Mouse (Mus musculus) adrenal gland, postnatal 36 days (tissue): ENCODE measurements at regions not wholly inside any gene's neighbourhood (a gene's known extent, or its start where the extent isn't known, plus 50 kb on each side); places are given as distances from the start of the nearest gene placed in this dataset.

Experiments used
- DNase-seq, 2 experiments: peaks; one replicate each; pipeline ENCODE4 v3.0.0; 2021; ENCODE audit warnings: mixed read lengths in 1 of 2

DNA sequence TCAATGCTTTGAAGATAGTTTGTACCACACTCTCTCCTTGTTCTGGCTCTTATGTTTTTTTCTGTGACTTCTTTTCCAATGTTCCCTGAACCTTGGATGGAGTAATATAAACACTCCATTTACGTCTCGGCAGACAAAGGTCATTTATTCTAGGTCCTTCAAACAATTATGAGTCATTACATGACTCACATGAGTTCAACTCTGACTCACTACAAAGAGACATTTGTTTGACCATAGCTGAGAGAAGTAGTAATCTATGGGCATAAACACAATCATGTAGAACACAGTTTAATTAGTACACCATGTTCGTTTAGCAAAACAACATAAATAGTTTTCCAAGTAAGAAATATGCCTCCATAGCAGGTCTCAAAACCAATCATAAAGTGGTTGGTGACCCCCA, 59.6 kb upstream of the Hmgcll1 start:
- no peak for DNase-seq

DNA sequence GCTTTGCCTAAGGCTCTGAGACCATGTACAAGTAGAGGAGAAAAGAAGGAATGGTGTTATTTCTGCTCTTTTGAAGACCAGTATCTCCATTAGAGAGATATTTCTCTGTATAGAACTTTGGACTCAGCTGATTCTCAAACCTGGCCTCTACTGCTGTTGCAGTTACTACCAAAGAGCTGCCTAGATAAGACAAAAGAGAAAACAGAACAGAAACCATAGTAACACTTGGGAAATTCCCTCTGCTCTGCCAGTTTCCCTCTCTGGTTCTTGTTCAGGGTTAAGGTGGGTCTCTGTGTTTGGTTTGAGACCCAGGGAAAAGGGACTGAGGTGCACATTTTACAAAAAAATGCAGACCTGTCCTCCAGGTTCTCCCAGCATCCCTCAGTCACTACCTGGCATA, 58.3 kb upstream of the Hmgcll1 start:
- DNase-seq, result no peak

DNA sequence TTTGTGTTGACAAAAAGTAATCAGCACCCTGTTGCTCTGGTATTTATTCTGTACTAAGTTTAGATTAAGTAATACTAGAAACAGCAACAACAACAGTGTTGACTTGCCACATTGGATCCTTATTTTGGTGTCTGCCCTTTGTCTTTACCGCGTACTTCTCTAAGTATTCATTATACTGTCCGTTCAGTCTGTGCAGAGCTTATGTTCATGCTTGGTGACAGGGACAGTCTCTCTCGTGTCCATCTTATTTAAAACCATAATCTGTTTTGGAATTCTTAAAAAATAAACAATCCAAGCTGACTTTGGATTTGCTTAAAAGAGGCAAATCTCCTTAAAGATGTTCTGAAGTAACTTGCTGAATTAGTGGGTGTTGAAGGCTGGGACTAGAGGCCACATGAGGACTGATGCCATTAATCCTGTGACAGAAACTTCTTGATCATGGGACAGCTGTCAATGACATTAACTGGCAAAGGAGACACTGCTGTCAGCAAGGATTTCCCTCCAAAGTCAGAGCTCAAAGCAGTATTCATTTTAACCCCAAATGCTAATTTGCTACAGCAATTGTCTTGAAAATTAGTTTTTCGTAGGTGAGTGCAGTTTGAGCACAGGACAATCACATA, 55.8 kb upstream of the Hmgcll1 start:
- no peak for DNase-seq

DNA sequence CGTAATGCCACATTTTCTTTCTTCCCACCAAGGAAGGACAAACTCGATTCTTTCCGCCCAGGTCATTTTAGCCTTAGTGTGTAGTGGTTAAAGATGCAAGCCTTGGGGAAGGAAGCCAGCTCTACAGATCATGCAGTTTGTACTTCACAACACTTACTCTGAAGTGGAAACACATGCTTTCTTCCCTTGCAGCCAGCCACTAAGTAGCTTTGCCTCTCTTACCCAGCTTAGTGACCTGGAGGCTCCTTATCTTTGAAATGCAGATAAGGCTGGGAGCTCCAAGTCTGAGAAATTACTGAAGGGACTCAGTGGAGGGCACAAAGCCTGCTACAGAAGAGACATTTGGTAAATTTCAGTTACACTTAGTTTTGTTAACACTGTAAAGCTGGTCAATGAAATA, 54.9 kb upstream of the Hmgcll1 start:
- DNase-seq, result peak in 1 of 2 experiments; percentile 4

DNA sequence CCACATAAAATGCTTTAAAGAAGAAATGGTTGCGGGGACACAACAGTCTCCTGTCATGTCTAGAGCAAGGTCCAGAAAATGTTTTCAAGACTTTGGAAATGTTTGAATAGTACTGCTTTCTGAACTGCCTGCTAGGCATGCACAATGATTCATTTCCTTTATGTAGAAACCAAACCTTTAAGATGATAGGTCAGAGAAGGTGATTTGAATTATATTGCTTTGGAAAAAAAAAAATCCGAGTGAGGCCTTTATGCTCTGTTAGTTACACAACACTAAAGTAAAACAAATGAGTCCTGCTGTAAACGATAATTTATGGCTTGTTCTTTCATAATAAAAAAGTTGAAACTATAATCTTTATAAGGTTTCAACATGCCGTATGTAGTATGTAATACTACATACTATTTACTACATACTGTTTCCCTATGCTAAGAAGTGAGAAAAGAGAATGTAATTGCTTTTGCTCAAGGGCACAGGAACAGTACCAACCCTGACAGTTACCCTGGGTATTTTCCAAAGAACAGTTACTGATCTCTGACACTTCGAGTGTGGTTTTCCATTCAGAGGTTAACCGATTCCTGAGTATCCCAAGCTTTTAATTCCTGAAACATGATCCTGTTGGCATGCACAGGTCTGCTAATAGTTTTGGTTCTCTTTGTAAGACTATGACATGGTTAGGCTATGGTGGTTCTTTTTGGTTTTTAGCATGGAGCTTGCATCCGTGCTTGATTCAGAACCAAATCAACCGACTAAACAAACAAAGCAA, 53.9 kb upstream of the Hmgcll1 start:
- DNase-seq, result no peak
